Mouse (Mus musculus) Patski (cell line): ENCODE measurements around the gene Shmt1. TPM values are rescaled to one million over a fixed set of nuclear protein-coding genes. Genes with fewer than 3 reads are reported as not detected.
A peak's percentile ranks its signal among the peaks of the same experiment; 100 is the strongest.
"Not testable (repeated sequence)": the region's sequence is repeated elsewhere in the genome, so short reads cannot be mapped to it uniquely, and the experiment has no call there.

Experiments
- ATAC-seq: fragments of 100-300 bp; one replicate; pipeline ENCODE4 v1.8.0; 2021
- CTCF ChIA-PET: fragments of 350-600 bp; sonication (Branson Sonifier 250); formaldehyde crosslinking; loops from one replicate; lab custom pipeline; 2022; ENCODE audit warnings: inconsistent platforms; lab: Charles Lee
- POLR2A ChIA-PET: fragments of 350-600 bp; sonication (Branson Sonifier 250); formaldehyde crosslinking; loops from one replicate; lab custom pipeline; 2022; ENCODE audit warnings: antibody characterized with exemption, inconsistent platforms; lab: Charles Lee
- DNase-seq: peaks from one replicate; pipeline ENCODE4 v3.0.0-alpha.2; 2011; ENCODE audit warnings: low read depth, low spot score
- H3K27me3 ChIP-seq: fragments of 371-371 bp; one replicate; pipeline ENCODE4 v1.5.1; 2021
- CTCF ChIP-seq: fragments of 100-300 bp; IDR thresholded peaks from one replicate; pipeline ENCODE4 v1.5.1; 2021
- in situ Hi-C: fragments of 300-500 bp; cut with MboI; formaldehyde crosslinking; loops from 3 replicates; pipeline ENCODE4 v1.11.1; 2018; ENCODE audit warnings: low pct_unique_long_range_greater_than_20kb, mixed read lengths
- polyA plus RNA-seq: library from polyadenylated mRNA; unstranded; gene quantifications from one replicate; pipeline ENCODE4 v1.2.3, GENCODE M21; 2021

Gene Shmt1
- 25.0 TPM for polyA plus RNA-seq

GRCm38 (mm10) chr11:60811618-60812017 is at the start of gene Shmt1:
Gene Shmt1 (minus strand): TSS chr11:60811718.
- ChIA-PET POLR2A (interaction anchor here (0.8 kb wide), 1 partner anchor 34 kb away, joined by 3 read pairs; the partner anchor contains the start of genes Smcr8 and Top3a), CTCF (interaction anchor here (0.8 to 1.3 kb wide), 3 partner anchors 16 to 35 kb away, joined by 3 to 4 read pairs (median 4); no protein-coding TSS in a partner anchor)
- in situ Hi-C loops, DNase-seq, H3K27me3 ChIP-seq, ATAC-seq: not testable (repeated sequence)

- DNase-seq: no peak
- TF ChIP-seq CTCF: no peak
- POLR2A ChIA-PET: interaction anchor here (1.3 kb wide), 1 partner anchor 12 kb away, joined by 3 read pairs; no protein-coding TSS in a partner anchor
- H3K27me3 ChIP-seq: no peaks in the 10 kb centered on the region
- ATAC-seq: no peak
- CTCF ChIA-PET: interaction anchor here (1.0 kb wide), 1 partner anchor 22 kb away, joined by 3 read pairs; no protein-coding TSS in a partner anchor
- in situ Hi-C loops: no loop called here
Measured at GRCm38 (mm10) chr11:60856587-60856986, 45.1 kb upstream of the Shmt1 start.

GRCm38 (mm10) chr11:60845415-60845814 is 33.9 kb upstream of the Shmt1 start:
- H3K27me3 ChIP-seq: no peaks in the 10 kb centered on the region
- DNase-seq: no peak
- in situ Hi-C loops: no loop called here
- ChIA-PET POLR2A (interaction anchor here (1.3 kb wide), 1 partner anchor 12 kb away, joined by 3 read pairs; no protein-coding TSS in a partner anchor), CTCF (interaction anchor here (0.6 to 1.0 kb wide), 2 partner anchors 10 to 246 kb away, joined by 3 read pairs; no protein-coding TSS in a partner anchor)
- TF ChIP-seq CTCF: no peak
- no peak for ATAC-seq

GRCm38 (mm10) chr11:60843412-60843811 is 31.9 kb upstream of the Shmt1 start:
- ChIA-PET POLR2A (interaction anchor here (1.0 kb wide), 1 partner anchor 11 kb away, joined by 3 read pairs; no protein-coding TSS in a partner anchor), CTCF (interaction anchor here (1.3 kb wide), 1 partner anchor 34 kb away, joined by 3 read pairs; no protein-coding TSS in a partner anchor)
- in situ Hi-C loops: no loop called here
- H3K27me3 ChIP-seq: no peaks in the 10 kb centered on the region
- ATAC-seq (no peak), DNase-seq (no peak)
- no peak for TF ChIP-seq CTCF

GRCm38 (mm10) chr11:60841467-60842200 is 30.1 kb upstream of the Shmt1 start:
- ATAC-seq (no peak), DNase-seq (no peak)
- POLR2A ChIA-PET: no interaction called here
- in situ Hi-C loops: no loop called here
- H3K27me3 ChIP-seq: no peaks in the 10 kb centered on the region
- CTCF ChIA-PET: no interaction called here
- no peak for TF ChIP-seq CTCF

GRCm38 (mm10) chr11:60837644-60838406 is 26.3 kb upstream of the Shmt1 start:
- ChIA-PET POLR2A (no interaction called here), CTCF (no interaction called here)
- in situ Hi-C loops: loop anchor here (10.0 kb wide), 1 partner anchor 113 kb away; the partner anchor contains the start of genes Flii and Mief2
- no peak for TF ChIP-seq CTCF
- no peaks in the 10 kb centered on the region for H3K27me3 ChIP-seq
- ATAC-seq (no peak), DNase-seq (no peak)

- TF ChIP-seq CTCF: no peak
- ATAC-seq (no peak), DNase-seq (no peak)
- ChIA-PET CTCF (no interaction called here), POLR2A (interaction anchor here (0.9 kb wide), 1 partner anchor 29 kb away, joined by 3 read pairs; no protein-coding TSS in a partner anchor)
- in situ Hi-C loops: loop anchor here (10.0 kb wide), 1 partner anchor 112 kb away; the partner anchor contains the start of genes Flii and Mief2
- no peaks in the 10 kb centered on the region for H3K27me3 ChIP-seq
Measured at GRCm38 (mm10) chr11:60836897-60837296, 25.4 kb upstream of the Shmt1 start.

GRCm38 (mm10) chr11:60830433-60831052 is 19.0 kb upstream of the Shmt1 start, which contains the start of gene Dhrs7b:
Gene Dhrs7b (plus strand): TSS chr11:60830631.
- peak; percentile 49 for ATAC-seq
- in situ Hi-C loops: loop anchor here (5.0 to 10.0 kb wide), 2 partner anchors 42 to 106 kb away; partner anchors contain the start of genes Flii and Mief2
- POLR2A ChIA-PET: interaction anchor here (0.5 to 1.0 kb wide), 3 partner anchors 20 to 49 kb away, joined by 3 read pairs; partner anchors contain the start of gene Tmem11
- no peaks in the 10 kb centered on the region for H3K27me3 ChIP-seq
- CTCF ChIA-PET: interaction anchor here (0.7 to 1.1 kb wide), 2 partner anchors 34 to 82 kb away, joined by 3 read pairs; no protein-coding TSS in a partner anchor
- DNase-seq: peak; percentile 88
- TF ChIP-seq CTCF: no peak

- ATAC-seq (no peak), DNase-seq (no peak)
- no peaks in the 10 kb centered on the region for H3K27me3 ChIP-seq
- peak; percentile 36 for TF ChIP-seq CTCF
- POLR2A ChIA-PET: no interaction called here
- CTCF ChIA-PET: interaction anchor here (1.1 to 2.7 kb wide), 6 partner anchors 11 to 130 kb away, joined by 3 to 11 read pairs (median 4); partner anchors contain the start of gene Shmt1
- in situ Hi-C loops: no loop called here
Measured at GRCm38 (mm10) chr11:60828903-60829302, 17.4 kb upstream of the Shmt1 start.
